Mouse (Mus musculus) lung, embryonic 14.5 days (tissue): ENCODE results near the gene Ano1. TPM values are rescaled to one million over a fixed set of nuclear protein-coding genes. Genes with fewer than 3 reads are reported as not detected.

ENCODE experiments used
- ATAC-seq: fragments of 200-750 bp; cut with Nextera tagmentation; 2 replicates; pipeline ENCODE4 v1.8.0; 2017; ENCODE audit warnings: mild to moderate bottlenecking, moderate TSS enrichment, moderate library complexity; ENCODE audit not compliant: insufficient read depth
- DNase-seq: peaks from one replicate; pipeline ENCODE4 v3.0.0-alpha.2; 2015
- H3K27ac ChIP-seq: fragments of 300-500 bp; sonication (generic); 2 replicates; pipeline ENCODE4 v1.5.1; 2014; ENCODE audit warnings: low read depth, mild to moderate bottlenecking, moderate library complexity
- H3K27me3 ChIP-seq: fragments of 300-500 bp; sonication (generic); 2 replicates; pipeline ENCODE4 v1.6.1; 2014; ENCODE audit warnings: low read length, control low read depth; ENCODE audit not compliant: insufficient read depth
- H3K36me3 ChIP-seq: fragments of 300-500 bp; sonication (generic); 2 replicates; pipeline ENCODE4 v1.6.1; 2014; ENCODE audit warnings: control low read depth; ENCODE audit not compliant: insufficient read depth
- H3K4me1 ChIP-seq: fragments of 300-500 bp; sonication (generic); 2 replicates; pipeline ENCODE4 v1.6.1; 2014; ENCODE audit warnings: antibody characterized with exemption, control low read depth; ENCODE audit not compliant: insufficient read depth
- H3K4me2 ChIP-seq: fragments of 300-500 bp; sonication (generic); 2 replicates; pipeline ENCODE4 v1.6.1; 2014; ENCODE audit warnings: mild to moderate bottlenecking
- H3K4me3 ChIP-seq: fragments of 300-500 bp; sonication (generic); 2 replicates; pipeline ENCODE4 v1.5.1; 2014; ENCODE audit warnings: low read depth, low read length
- H3K9ac ChIP-seq: fragments of 300-500 bp; sonication (generic); 2 replicates; pipeline ENCODE4 v1.6.1; 2014
- H3K9me3 ChIP-seq: fragments of 300-500 bp; sonication (generic); 2 replicates; pipeline ENCODE4 v1.6.1; 2016; ENCODE audit warnings: low read depth, low read length, control low read depth
- CTCF ChIP-seq: IDR thresholded peaks from 2 replicates; pipeline ENCODE4 v1.5.1; 2016; ENCODE audit warnings: antibody characterized with exemption, low read depth
- WGBS: fragments of 180-500 bp; shearing (Covaris S2); extraction: QIAGEN DNeasy Blood & Tissue Kit; methylation state at CpG from one replicate; pipeline ENCODE4 v1.1.7; 2014; 5-methylcytosine and 5-hydroxymethylcytosine counted together
- polyA plus RNA-seq: library from polyadenylated mRNA; unstranded; fragments of >200 nt; fragmentation: Nextera tagmentation; extraction: Ambion mirVana; gene quantifications from 2 replicates; pipeline ENCODE4 v1.2.1, GENCODE M21; 2014

Gene Ano1
- polyA plus RNA-seq, 1 experiment from 2014 or later, result 64.8 TPM

DNA sequence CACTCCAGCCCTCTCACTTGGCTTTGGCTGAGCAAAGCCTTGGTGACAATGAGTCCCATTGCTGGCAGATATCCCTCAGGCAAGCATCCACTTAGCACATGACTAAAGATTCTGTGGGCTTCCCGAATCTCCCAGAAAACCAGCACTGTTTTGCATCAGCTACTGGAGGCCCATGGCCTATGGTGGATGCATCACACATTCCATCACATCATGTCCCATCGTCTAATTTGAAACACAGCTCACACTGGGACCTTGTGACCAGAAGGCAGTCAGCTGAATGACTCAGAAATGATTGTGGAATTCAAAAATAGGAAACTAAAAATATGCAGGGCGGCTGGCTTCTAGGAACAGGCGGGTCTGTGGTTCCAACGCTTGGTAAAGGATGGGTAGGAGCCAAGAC lies 173.9 kb downstream of the Ano1 start:
- Histone ChIP-seq H3K27ac (no peak overlapping the region), H3K4me3 (no peak overlapping the region), H3K9me3 (no peaks in the 10 kb centered on the region), H3K9ac (no peak overlapping the region), H3K27me3 (no peaks in the 10 kb centered on the region), H3K4me1 (no peaks in the 10 kb centered on the region), H3K36me3 (peaks cover 21% of the 10 kb centered on the region), H3K4me2 (no peak overlapping the region)
- DNase-seq, result no peak
- no peak for ATAC-seq
- 92% methylated on average over 5 of the region's 5 CpGs for WGBS
- TF ChIP-seq CTCF, result no peak

DNA sequence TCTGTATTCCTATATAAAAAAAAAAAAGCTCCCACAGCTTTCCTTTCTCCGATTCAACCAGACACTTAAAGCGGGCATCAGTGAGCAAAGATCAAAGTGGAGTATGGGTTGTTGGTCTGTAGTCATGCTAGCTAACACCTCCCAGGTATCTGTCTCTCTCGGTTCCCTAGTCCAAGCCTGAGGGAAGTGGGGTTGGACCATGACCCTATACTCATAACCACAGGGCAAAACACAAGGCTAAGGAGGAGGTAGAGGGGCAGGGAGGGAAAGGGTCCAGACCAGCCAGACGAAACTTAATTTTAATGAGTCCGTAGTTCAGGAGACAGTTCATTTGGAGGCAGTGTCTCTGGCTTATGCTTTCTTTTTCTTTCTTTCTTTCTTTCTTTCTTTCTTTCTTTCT lies 179.5 kb downstream of the Ano1 start:
- Histone ChIP-seq H3K9ac (no peak overlapping the region), H3K27me3 (no peaks in the 10 kb centered on the region), H3K9me3 (no peaks in the 10 kb centered on the region), H3K4me1 (no peaks in the 10 kb centered on the region), H3K36me3 (no peaks in the 10 kb centered on the region), H3K4me2 (no peak overlapping the region), H3K4me3 (no peak overlapping the region), H3K27ac (no peak overlapping the region)
- DNase-seq (no peak), ATAC-seq (no peak)
- no peak for TF ChIP-seq CTCF
- 77% methylated on average over 5 of the region's 5 CpGs for WGBS

DNA sequence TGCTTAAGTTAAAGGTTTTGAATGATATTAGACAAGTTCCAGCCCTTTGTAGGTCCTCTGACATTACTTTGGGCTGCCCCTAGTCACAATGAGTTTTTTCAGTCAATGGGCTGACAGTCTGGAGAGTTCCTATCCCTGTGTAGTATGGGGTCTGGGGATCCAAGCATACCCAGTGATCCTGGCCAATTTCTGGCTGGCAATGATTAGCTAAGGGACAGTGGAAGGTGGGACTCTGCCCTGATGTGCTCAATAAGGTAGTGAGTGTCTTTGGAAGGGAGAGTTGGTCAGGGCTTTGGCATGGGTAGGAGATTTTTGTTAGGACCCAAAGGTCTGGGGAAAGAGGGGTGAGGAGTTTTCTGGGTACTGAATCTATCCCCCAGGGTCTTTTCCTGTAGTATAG lies 180.2 kb downstream of the Ano1 start:
- TF ChIP-seq CTCF, result no peak
- H3K27me3 ChIP-seq, result no peaks in the 10 kb centered on the region
- H3K4me2 ChIP-seq, result no peak overlapping the region
- H3K36me3 ChIP-seq, result no peaks in the 10 kb centered on the region
- H3K4me3 ChIP-seq, result no peak overlapping the region
- H3K4me1 ChIP-seq, result no peaks in the 10 kb centered on the region
- ATAC-seq, result no peak
- H3K27ac ChIP-seq, result no peak overlapping the region
- no peak overlapping the region for H3K9ac ChIP-seq
- no peak for DNase-seq
- no peaks in the 10 kb centered on the region for H3K9me3 ChIP-seq

DNA sequence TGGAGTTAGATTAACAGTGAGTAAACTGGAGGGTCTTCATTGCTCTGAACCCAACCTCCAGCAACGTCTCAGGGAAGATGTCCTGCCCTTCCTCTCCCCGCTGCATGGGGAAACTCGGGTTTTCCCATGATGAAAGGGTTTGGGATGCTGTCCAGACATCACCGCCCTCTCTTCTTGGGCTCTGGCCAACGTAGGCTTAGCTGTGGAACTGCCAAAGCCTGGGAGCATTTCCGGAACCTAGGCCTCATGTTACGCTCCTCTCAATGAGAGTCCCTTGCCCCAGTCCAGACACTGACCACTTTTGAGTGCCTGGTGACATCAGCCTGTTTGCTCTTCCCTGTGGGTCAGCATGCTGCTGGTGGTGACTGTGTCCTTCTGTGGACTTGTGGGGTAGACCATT lies 182.3 kb downstream of the Ano1 start:
- Histone ChIP-seq H3K9me3 (no peaks in the 10 kb centered on the region), H3K4me1 (no peaks in the 10 kb centered on the region), H3K9ac (no peak overlapping the region), H3K4me3 (no peak overlapping the region), H3K27ac (peak overlapping the region; percentile 54; the same call in 1 of the 2 replicates), H3K36me3 (no peaks in the 10 kb centered on the region), H3K4me2 (no peak overlapping the region), H3K27me3 (no peaks in the 10 kb centered on the region)
- no peak for TF ChIP-seq CTCF
- 44% methylated on average over 7 of the region's 7 CpGs for WGBS
- peak; percentile 76 for ATAC-seq
- DNase-seq, result peak; percentile 86

DNA sequence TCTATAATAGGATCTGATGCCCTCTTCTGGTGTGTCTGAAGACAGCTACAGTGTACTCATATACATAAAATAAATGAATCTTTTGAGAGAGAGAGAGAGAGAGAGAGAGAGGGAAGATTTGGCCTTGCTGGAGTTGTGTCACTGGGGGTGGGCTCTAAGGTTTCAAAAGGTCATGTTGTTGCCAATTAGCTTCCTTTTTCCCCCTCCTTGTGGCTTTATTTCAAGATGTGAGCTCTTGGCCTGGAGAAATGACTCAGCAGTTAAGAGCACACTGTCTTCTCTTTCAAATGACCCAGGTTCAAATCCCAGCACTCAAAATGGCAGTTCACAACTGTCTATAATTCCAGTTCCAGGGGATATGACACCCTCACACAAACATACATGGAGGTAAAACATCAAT lies 183.7 kb downstream of the Ano1 start:
- no peaks in the 10 kb centered on the region for H3K9me3 ChIP-seq
- no peaks in the 10 kb centered on the region for H3K27me3 ChIP-seq
- no peak for TF ChIP-seq CTCF
- H3K27ac ChIP-seq, result no peak overlapping the region
- no peak overlapping the region for H3K4me2 ChIP-seq
- no peak overlapping the region for H3K4me3 ChIP-seq
- H3K4me1 ChIP-seq, result no peaks in the 10 kb centered on the region
- DNase-seq (no peak), ATAC-seq (no peak)
- H3K9ac ChIP-seq, result no peak overlapping the region
- no peaks in the 10 kb centered on the region for H3K36me3 ChIP-seq

DNA sequence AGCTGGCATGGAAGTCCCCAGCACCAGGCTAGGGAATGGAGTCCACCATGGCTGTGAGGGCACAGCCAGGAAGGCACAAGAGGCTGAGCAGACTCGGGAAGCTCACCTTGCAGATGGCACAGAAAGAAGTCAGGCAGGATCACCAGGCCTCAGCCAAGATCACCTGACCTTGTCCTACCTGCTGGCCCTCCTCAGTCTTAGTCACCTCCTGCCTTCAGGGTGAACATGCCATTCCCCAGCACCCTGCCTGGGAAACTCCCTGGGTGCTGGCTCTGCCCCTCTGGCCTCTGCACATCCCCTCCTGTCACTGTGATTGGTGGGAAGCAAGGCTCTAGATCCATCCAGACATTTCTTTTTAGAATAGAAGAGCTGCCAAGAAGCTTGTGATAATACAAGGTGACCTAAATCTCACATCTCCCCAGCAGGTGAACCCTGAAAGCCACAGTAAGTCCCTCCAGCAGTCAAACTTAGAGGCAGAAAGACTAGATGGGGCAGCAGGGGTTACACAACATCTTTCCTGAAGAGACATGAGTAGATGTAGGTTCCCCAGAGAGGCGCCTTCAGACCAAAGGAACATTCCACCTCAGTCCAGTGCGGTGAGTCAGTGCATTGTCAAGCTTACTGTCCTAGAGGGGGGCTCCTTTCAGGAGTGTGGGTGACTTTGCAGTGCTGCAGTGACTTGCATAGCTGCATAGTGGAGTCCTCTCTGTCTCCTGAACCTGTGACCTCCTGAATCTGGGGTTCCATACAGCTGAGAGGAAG lies 184.7 kb downstream of the Ano1 start:
- DNase-seq, result no peak
- Histone ChIP-seq H3K4me3 (no peak overlapping the region), H3K4me2 (no peak overlapping the region), H3K4me1 (no peaks in the 10 kb centered on the region), H3K36me3 (no peaks in the 10 kb centered on the region), H3K27ac (no peak overlapping the region), H3K27me3 (no peaks in the 10 kb centered on the region), H3K9ac (no peak overlapping the region), H3K9me3 (no peaks in the 10 kb centered on the region)
- TF ChIP-seq CTCF, result no peak
- WGBS, result 59% methylated on average over 3 of the region's 3 CpGs
- ATAC-seq, result no peak

DNA sequence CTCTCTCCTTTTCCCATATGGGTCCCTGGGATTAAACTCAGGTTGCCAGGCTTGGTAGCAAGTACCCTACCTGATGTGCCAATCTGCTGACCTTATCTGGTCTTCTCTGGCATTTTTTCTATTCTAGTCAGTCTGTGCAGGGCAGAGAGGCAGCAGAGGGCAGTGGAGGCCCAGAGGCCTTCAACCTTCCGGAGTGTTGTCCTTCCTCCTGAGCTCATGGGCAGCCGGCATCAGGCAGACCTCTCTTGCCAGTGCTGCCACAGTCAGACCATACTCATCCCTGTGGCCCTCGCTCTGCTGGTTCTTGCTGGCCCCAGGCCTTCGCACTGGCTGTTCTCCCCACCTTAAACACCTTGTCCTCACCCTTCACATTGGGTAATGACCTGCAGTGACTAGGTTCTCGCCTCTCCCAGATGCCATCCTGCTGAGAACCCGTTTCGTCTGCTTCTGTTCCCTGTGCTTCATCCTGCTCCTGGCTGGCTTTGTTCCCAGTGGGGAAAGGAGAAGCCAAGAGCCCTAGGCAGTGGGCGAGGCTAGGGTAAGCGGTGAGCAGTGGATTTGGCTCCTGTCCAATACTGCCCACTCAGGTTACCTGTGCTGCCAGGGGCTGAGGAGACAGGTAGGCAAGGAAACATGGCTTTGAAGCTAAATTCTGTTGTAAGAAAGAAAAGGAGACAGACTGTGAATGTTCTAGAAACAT lies 188.2 kb downstream of the Ano1 start:
- Histone ChIP-seq H3K9me3 (no peaks in the 10 kb centered on the region), H3K9ac (no peak overlapping the region), H3K27me3 (no peaks in the 10 kb centered on the region), H3K4me3 (no peak overlapping the region), H3K27ac (no peak overlapping the region), H3K36me3 (no peaks in the 10 kb centered on the region), H3K4me1 (no peaks in the 10 kb centered on the region), H3K4me2 (no peak overlapping the region)
- TF ChIP-seq CTCF, result no peak
- WGBS, result 50% methylated on average over 9 of the region's 9 CpGs
- DNase-seq (peak; percentile 78), ATAC-seq (no peak; the same call in 1 of the 2 replicates)
